26 mouse cellular contexts compared by ENCODE assay signal in the genomic region with DNA sequence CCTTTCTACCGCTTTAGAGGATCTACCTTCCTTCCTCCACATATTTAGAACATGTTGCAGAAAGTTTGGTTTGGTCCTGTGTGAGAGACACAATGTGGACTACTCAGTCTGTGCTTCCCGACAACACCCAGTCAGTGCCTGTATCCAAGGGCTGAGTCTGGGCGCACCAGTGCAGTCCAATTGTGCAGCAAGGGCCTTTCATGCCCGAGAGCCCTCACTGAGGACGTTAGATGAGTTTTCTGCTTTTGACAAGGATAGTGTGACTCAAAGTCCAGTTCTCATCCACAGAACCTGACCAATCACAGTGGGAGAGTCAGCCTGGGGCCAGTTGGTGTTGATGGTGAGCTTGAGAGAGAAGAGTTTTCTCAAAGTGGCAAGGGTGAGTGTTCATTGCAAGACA.
DNase-seq lines count a peak whose midpoint lies in the region; ATAC-seq and TF ChIP-seq lines count a peak whose summit lies in the region.
"Had no signal": no experiment of that assay in that cellular context is flagged by ENCODE, and none has a peak within 500 bp of the region (broad histone marks: within the 10 kb centered on the region; RNA-seq: fewer than 3 reads in every experiment).

No protein-coding gene starts in this region.

- WGBS in kidney, embryonic 16.5 days = 88% methylated on average over 5 of the region's 5 CpGs

- no peak overlapping the region for H3K4me3 ChIP-seq in kidney, embryonic 16.5 days (ENCODE audit: low read length)
- no peak overlapping the region for H3K4me3 ChIP-seq in testis, adult 2 months (ENCODE audit: control insufficient read depth, low read depth, low read length)
- H3K4me3 ChIP-seq: embryonic facial prominence, embryonic 10.5 days; embryonic facial prominence, embryonic 15.5 days; forebrain, embryonic 12.5 days; heart, adult 2 months; heart, embryonic 12.5 days; hindbrain, embryonic 15.5 days; intestine, embryonic 15.5 days; liver, embryonic 12.5 days; midbrain, embryonic 12.5 days; neural tube, embryonic 13.5 days had no signal

- H3K36me3 ChIP-seq in kidney, embryonic 16.5 days (ENCODE audit: insufficient read depth, low read length) = no peaks in the 10 kb centered on the region
- no peaks in the 10 kb centered on the region for H3K36me3 ChIP-seq in testis, adult 2 months (ENCODE audit: control insufficient read depth, insufficient read depth, low read length)
- H3K36me3 ChIP-seq: embryonic facial prominence, embryonic 10.5 days; embryonic facial prominence, embryonic 15.5 days; forebrain, embryonic 12.5 days; heart, embryonic 12.5 days; hindbrain, embryonic 15.5 days; intestine, embryonic 15.5 days; liver, embryonic 12.5 days; midbrain, embryonic 12.5 days; neural tube, embryonic 13.5 days had no signal

- H3K9ac ChIP-seq in kidney, embryonic 16.5 days (replicated peaks; ENCODE audit: low read length) = no peak overlapping the region
- H3K9ac ChIP-seq: embryonic facial prominence, embryonic 15.5 days; forebrain, embryonic 12.5 days; heart, embryonic 12.5 days; hindbrain, embryonic 15.5 days; intestine, embryonic 15.5 days; liver, embryonic 12.5 days; liver, postnatal 0 days; midbrain, embryonic 12.5 days; neural tube, embryonic 13.5 days had no signal

- H3K4me1 ChIP-seq in kidney, embryonic 16.5 days (ENCODE audit: insufficient read depth, low read length) = peaks cover 19% of the 10 kb centered on the region
- peaks cover 5% of the 10 kb centered on the region for H3K4me1 ChIP-seq in testis, adult 2 months (ENCODE audit: control insufficient read depth, insufficient read depth, low read length)
- H3K4me1 ChIP-seq: midbrain, embryonic 12.5 days had no signal

- no peak for TF ChIP-seq POLR2A in testis, adult 2 months (IDR thresholded peaks at IDR 0.05; ENCODE audit: control insufficient read depth, low read depth, low read length)

- H3K9me3 ChIP-seq in kidney, embryonic 16.5 days (ENCODE audit: low read length) = no peaks in the 10 kb centered on the region
- H3K9me3 ChIP-seq: embryonic facial prominence, embryonic 10.5 days; embryonic facial prominence, embryonic 15.5 days; forebrain, embryonic 12.5 days; heart, embryonic 12.5 days; hindbrain, embryonic 15.5 days; intestine, embryonic 15.5 days; liver, embryonic 12.5 days; midbrain, embryonic 12.5 days; neural tube, embryonic 13.5 days had no signal

- H3K27ac ChIP-seq in kidney, embryonic 16.5 days (ENCODE audit: low read length) = no peak overlapping the region
- peak overlapping the region; percentile 74 for H3K27ac ChIP-seq in testis, adult 2 months (ENCODE audit: control insufficient read depth, insufficient read depth, low read depth, low read length)
- H3K27ac ChIP-seq: embryonic facial prominence, embryonic 10.5 days; forebrain, embryonic 12.5 days; heart, adult 2 months; hindbrain, embryonic 15.5 days; intestine, embryonic 15.5 days; liver, embryonic 12.5 days; midbrain, embryonic 12.5 days; neural tube, embryonic 13.5 days had no signal

- no peak for ATAC-seq in kidney, embryonic 16.5 days (ENCODE audit: low FRiP score, low TSS enrichment)
- ATAC-seq: intestine, embryonic 15.5 days; liver, embryonic 12.5 days; liver, postnatal 0 days had no signal

- peak; percentile 74 for DNase-seq in kidney, adult 18-20 months
- DNase-seq in testis, postnatal 14 days (ENCODE audit: low spot score) = no peak
- DNase-seq in kidney, postnatal 14 days = peak; percentile 47
- no peak for DNase-seq in urinary bladder, postnatal 10 days (ENCODE audit: low spot score)
- no peak for DNase-seq in frontal cortex, postnatal 25 days (ENCODE audit: low spot score in 2 of 2)
- DNase-seq: adrenal gland, adult 2 months; adrenal gland, postnatal 36 days; B cell, adult 2 months; cerebellum, adult 18-20 months; gastrocnemius, postnatal 25 days; heart, adult 2 months; left cerebral cortex, postnatal 4 days; liver, postnatal 0 days; lung, postnatal 36 days; thymus, postnatal 25 days had no signal

- no peaks in the 10 kb centered on the region for H3K27me3 ChIP-seq in kidney, embryonic 16.5 days (ENCODE audit: insufficient read depth, low read length)
- no peaks in the 10 kb centered on the region for H3K27me3 ChIP-seq in testis, adult 2 months (ENCODE audit: control insufficient read depth, insufficient read depth, low read length)
- H3K27me3 ChIP-seq: embryonic facial prominence, embryonic 15.5 days; forebrain, embryonic 12.5 days; heart, embryonic 12.5 days; hindbrain, embryonic 15.5 days; intestine, embryonic 15.5 days; liver, embryonic 12.5 days; neural tube, embryonic 13.5 days had no signal

- TF ChIP-seq CTCF in testis, adult 2 months (IDR thresholded peaks at IDR 0.05; ENCODE audit: control insufficient read depth, insufficient read depth, insufficient replicate concordance, low read depth, low read length) = no peak

- no peak overlapping the region for H3K4me2 ChIP-seq in kidney, embryonic 16.5 days (replicated peaks; ENCODE audit: low read depth, low read length)
- H3K4me2 ChIP-seq: embryonic facial prominence, embryonic 15.5 days; forebrain, embryonic 12.5 days; heart, embryonic 12.5 days; hindbrain, embryonic 15.5 days; intestine, embryonic 15.5 days; liver, embryonic 12.5 days; midbrain, embryonic 12.5 days; neural tube, embryonic 13.5 days had no signal

Comparison
In these comparisons a context has a peak if more than half of its experiments do, and no peak if none do; other contexts are left out.
1. DNase-seq: peak in kidney, adult 18-20 months (single experiment) and kidney, postnatal 14 days (single experiment); none in testis, postnatal 14 days (single experiment), urinary bladder, postnatal 10 days (single experiment) and frontal cortex, postnatal 25 days (0 of 2).